In the genomic region with DNA sequence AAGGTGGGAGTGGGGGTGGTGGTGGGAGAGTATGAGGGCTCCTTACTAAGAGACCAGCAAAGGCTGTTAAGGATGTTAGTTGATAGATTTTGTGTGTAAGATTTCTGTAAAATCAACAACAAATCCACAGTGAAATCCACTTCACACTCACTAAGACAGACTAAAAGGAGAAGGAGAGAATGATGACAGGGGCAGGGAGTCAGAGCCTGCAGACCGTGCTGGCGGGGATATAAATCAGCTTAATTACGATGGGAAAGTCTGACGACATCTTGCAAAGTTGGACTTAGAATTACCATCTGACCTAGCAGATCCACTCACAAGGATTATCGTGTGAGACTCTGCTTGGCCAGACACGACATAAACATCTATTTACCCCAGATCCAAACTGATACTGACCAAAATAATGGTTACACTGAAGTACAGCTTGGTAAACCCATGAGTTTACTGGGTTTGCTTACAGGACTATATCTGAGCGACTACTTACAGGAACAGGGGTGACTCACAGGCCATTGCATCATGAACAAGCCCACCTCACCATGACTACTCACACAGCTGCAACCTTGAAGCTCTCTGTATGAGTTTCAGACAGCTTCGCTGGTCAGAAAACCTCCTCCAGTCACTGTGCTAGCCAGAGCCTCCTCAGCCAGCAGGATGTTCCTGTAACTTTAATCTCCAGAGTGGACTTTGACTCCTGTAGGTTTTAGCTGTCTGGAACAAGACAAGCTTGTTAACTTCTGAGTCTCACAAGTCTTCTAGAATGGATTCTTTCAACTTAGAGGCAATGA, we compare ENCODE assay signal across 13 mouse cellular contexts. TPM values are rescaled to one million over a fixed set of nuclear protein-coding genes. Genes with fewer than 3 reads are reported as not detected.
DNase-seq lines count a peak whose midpoint lies in the region; ATAC-seq and TF ChIP-seq lines count a peak whose summit lies in the region.
"Had no signal": no experiment of that assay in that cellular context is flagged by ENCODE, and none has a peak within 500 bp of the region (broad histone marks: within the 10 kb centered on the region; RNA-seq: fewer than 3 reads in every experiment).

No protein-coding gene starts in this region.

- H3K36me3 ChIP-seq in kidney, embryonic 14.5 days (ENCODE audit: control insufficient read depth, insufficient read depth, low read length) = no peaks in the 10 kb centered on the region
- H3K36me3 ChIP-seq in C2C12 (ENCODE audit: control insufficient read depth, insufficient read depth) = no peaks in the 10 kb centered on the region
- no peaks in the 10 kb centered on the region for H3K36me3 ChIP-seq in limb, embryonic 10.5 days

- no peak overlapping the region for H3ac ChIP-seq in C2C12 (ENCODE audit: control insufficient read depth, insufficient read length, low read depth)

- DNase-seq in kidney, adult 18-20 months = no peak
- DNase-seq in adrenal gland, postnatal 25 days = peak; percentile 44
- DNase-seq in limb, embryonic 10.5 days (ENCODE audit: low spot score) = peak; percentile 26
- DNase-seq in cerebellum, postnatal 10 days = no peak
- no peak for DNase-seq in left cerebral cortex, postnatal 10 days (ENCODE audit: extremely low spot score in 1 of 2, low spot score in 2 of 2)
- DNase-seq: heart, postnatal 4 days; right cerebral cortex, postnatal 14 days; thymus, postnatal 36 days had no signal

- WGBS in kidney, embryonic 14.5 days = 18% methylated on average over 8 of the region's 8 CpGs
- WGBS in limb, embryonic 10.5 days = 41% methylated on average over 8 of the region's 8 CpGs

- peak overlapping the region; percentile 71; the same call in 1 of the 2 replicates for H3K27ac ChIP-seq in kidney, embryonic 14.5 days (ENCODE audit: low read depth, low read length)
- no peak overlapping the region for H3K27ac ChIP-seq in limb, embryonic 10.5 days
- H3K27ac ChIP-seq: liver, embryonic 14.5 days had no signal

- no peak overlapping the region for H3K4me2 ChIP-seq in kidney, embryonic 14.5 days (replicated peaks; ENCODE audit: low read depth, low read length)

- intact Hi-C loops in left cerebral cortex, postnatal 10 days (cut with DNase I) = no loop called here

- no peaks in the 10 kb centered on the region for H3K27me3 ChIP-seq in kidney, embryonic 14.5 days (ENCODE audit: control insufficient read depth, insufficient read depth, low read length)
- H3K27me3 ChIP-seq in C2C12 (ENCODE audit: control insufficient read depth, insufficient read depth, insufficient read length) = no peaks in the 10 kb centered on the region
- no peaks in the 10 kb centered on the region for H3K27me3 ChIP-seq in limb, embryonic 10.5 days (ENCODE audit: low read depth, poor library complexity, severe bottlenecking)

- H3K79me3 ChIP-seq in C2C12 (ENCODE audit: low read depth) = no peaks in the 10 kb centered on the region

- H3K9ac ChIP-seq in kidney, embryonic 14.5 days (ENCODE audit: low read depth, low read length) = no peak overlapping the region
- H3K9ac ChIP-seq: liver, embryonic 14.5 days had no signal

- TF ChIP-seq CTCF in C2C12 (IDR thresholded peaks at IDR 0.05; ENCODE audit: control insufficient read depth, insufficient read depth, insufficient read length) = no peak

- no peak overlapping the region for H3K4me3 ChIP-seq in kidney, embryonic 14.5 days (ENCODE audit: low read length)
- H3K4me3 ChIP-seq in C2C12 (ENCODE audit: insufficient read depth, poor library complexity, severe bottlenecking) = no peak overlapping the region
- no peak overlapping the region for H3K4me3 ChIP-seq in limb, embryonic 10.5 days

- ATAC-seq in kidney, embryonic 14.5 days (ENCODE audit: low FRiP score, low TSS enrichment) = peak; percentile 76
- ATAC-seq in inflammation-experienced regulatory T-cells, adult 6 months = no peak

- no peaks in the 10 kb centered on the region for H3K79me2 ChIP-seq in C2C12 (ENCODE audit: control insufficient read depth, insufficient read depth)

- H3K4me1 ChIP-seq in kidney, embryonic 14.5 days (ENCODE audit: control insufficient read depth, insufficient read depth, low read length) = peaks cover 17% of the 10 kb centered on the region; the same call in 1 of the 2 replicates
- H3K4me1 ChIP-seq in limb, embryonic 10.5 days = peaks cover 21% of the 10 kb centered on the region

- H3K9me3 ChIP-seq in kidney, embryonic 14.5 days (ENCODE audit: control insufficient read depth, low read length) = no peaks in the 10 kb centered on the region
- no peaks in the 10 kb centered on the region for H3K9me3 ChIP-seq in limb, embryonic 10.5 days (replicated peaks)

TF ChIP-seq in C2C12, 6 proteins besides CTCF, POLR2A, EP300 and RAD21:
- no peak for TF ChIP-seq FOSL1 (IDR thresholded peaks at IDR 0.05; ENCODE audit: insufficient read depth, low read length, poor library complexity, severe bottlenecking)
- TF ChIP-seq USF1 (IDR thresholded peaks at IDR 0.05; ENCODE audit: low read depth) = no peak
- TF ChIP-seq MYOD1 (IDR thresholded peaks at IDR 0.05; ENCODE audit: control insufficient read depth, insufficient read length, low read depth) = peak; percentile 67
- peak; percentile 82 for TF ChIP-seq CEBPB (IDR thresholded peaks at IDR 0.05; ENCODE audit: low read depth)

RNA-seq across cellular contexts. Expression of gene Ednra, which starts 50.5 kb away (rescaled TPM):
- 17.6 and 28.9 TPM in 2 replicates for polyA plus RNA-seq in kidney, embryonic 14.5 days (2014; fragmentation: Nextera tagmentation; extraction: Ambion mirVana)
- polyA plus RNA-seq in C2C12 (2012; fragmentation: generic; extraction: Trizol) = 0.07 TPM
- total RNA-seq in adrenal gland, postnatal 25 days (2021) = 21.0 and 24.3 TPM in 2 replicates
- 49.3 and 68.9 TPM in 2 replicates for polyA plus RNA-seq in limb, embryonic 10.5 days (2016; fragmentation: Nextera tagmentation; extraction: Ambion mirVana)
- not detected for polyA plus RNA-seq in inflammation-experienced regulatory T-cells, adult 6 months (2017; shearing (Covaris generic))
- total RNA-seq in left cerebral cortex, postnatal 10 days (2021) = 1 to 10 TPM; 5.3 TPM
- total RNA-seq: monocyte, adult 5-6 weeks had no signal

Comparison
In these comparisons a context has a peak if more than half of its experiments do, and no peak if none do; other contexts are left out.
1. DNase-seq: peak in adrenal gland, postnatal 25 days (single experiment) and limb, embryonic 10.5 days (single experiment); none in kidney, adult 18-20 months (single experiment), cerebellum, postnatal 10 days (0 of 2) and left cerebral cortex, postnatal 10 days (0 of 2).
2. RNA of gene Ednra, which starts 50.5 kb away (polyA plus RNA-seq): 49.3 to 68.9 TPM in limb, embryonic 10.5 days and 17.6 to 28.9 TPM in kidney, embryonic 14.5 days; 0.07 TPM in C2C12 (single experiment) and not detected in inflammation-experienced regulatory T-cells, adult 6 months; every median in the first group is over 10 times any median in the second.